Mouse (Mus musculus): ENCODE data around the gene Lurap1l.

DNA sequence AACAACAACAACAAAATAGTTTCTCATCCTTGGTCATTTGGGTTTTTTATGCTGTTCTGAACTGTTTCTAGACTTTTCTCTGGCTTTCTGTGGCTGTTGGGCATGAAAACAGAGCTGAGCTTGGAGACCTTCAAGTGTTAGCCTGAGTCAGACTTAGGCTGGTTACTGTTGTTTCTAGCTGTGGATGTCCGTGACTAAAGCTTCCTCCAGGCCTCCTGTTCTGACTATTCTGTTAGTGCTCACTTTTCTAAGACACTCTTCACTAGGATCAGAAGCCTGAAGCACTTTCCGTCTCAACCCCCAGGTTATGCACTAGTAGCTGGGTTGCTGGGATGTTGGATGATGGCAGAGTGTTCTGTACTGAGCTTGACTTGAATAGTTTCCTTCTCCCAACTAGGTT is 28.7 kb downstream of the Lurap1l start:
- TF ChIP-seq CTCF (IDR thresholded peaks at IDR 0.05; ENCODE audit: extremely low read depth, insufficient read length, insufficient replicate concordance, low read depth, low read length) (no peak), POLR2A (IDR thresholded peaks at IDR 0.05; ENCODE audit: low read depth, low read length) (no peak)

All from small intestine, adult 2 months (tissue).